8 mouse cellular contexts compared by ENCODE assay signal in the genomic region with DNA sequence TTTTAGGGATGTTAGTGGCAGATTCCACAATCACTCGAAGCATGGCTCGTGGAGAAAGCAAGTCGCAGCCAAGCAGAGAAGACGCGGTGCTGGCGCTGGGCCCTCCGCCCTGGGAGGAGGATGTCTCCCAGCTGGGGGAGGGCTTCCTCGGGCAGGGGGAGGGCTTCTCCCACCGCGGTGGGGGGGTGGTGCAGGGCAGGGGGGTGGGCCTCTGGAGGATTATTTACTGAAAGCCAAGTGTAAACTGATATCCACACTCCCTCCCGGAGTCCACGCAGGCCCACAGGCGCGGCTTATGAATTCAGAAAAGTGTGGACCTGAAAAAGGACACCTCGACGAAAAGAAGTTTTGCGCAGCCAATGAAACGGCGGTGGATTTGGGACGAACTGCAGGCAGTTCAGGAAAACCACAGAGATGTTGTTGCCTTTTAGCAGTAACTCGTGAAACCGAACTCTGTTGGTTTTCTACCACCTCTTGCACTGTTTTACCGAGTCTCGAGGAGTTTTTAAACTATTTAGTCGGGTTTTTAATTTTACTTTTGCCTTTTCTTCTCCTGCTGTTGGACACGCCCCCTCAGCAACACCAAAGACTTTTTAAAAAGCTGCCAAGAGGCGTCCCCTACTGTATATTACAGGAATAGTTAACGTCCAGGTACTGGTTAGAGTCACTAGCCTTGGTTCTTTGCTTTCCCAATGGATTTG. TPM values are rescaled to one million over a fixed set of nuclear protein-coding genes. Genes with fewer than 3 reads are reported as not detected.
DNase-seq lines count a peak whose midpoint lies in the region; ATAC-seq lines count a peak whose summit lies in the region.

A gene (minus strand): TSS at position 297 of the 701 bp plus-strand sequence.

- H3K9me3 ChIP-seq in forebrain, embryonic 16.5 days (ENCODE audit: control insufficient read depth, low read length), result no peaks in the 10 kb centered on the region
- no peaks in the 10 kb centered on the region for H3K9me3 ChIP-seq in hindbrain, embryonic 10.5 days
- H3K9me3 ChIP-seq in limb, embryonic 12.5 days, result no peaks in the 10 kb centered on the region
- H3K9me3 ChIP-seq in midbrain, embryonic 11.5 days (ENCODE audit: control insufficient read depth, low read length), result no peaks in the 10 kb centered on the region

- no peaks in the 10 kb centered on the region for H3K36me3 ChIP-seq in forebrain, embryonic 16.5 days (ENCODE audit: control insufficient read depth, insufficient read depth)
- H3K36me3 ChIP-seq in hindbrain, embryonic 10.5 days, result no peaks in the 10 kb centered on the region
- H3K36me3 ChIP-seq in limb, embryonic 12.5 days, result no peaks in the 10 kb centered on the region
- no peaks in the 10 kb centered on the region for H3K36me3 ChIP-seq in midbrain, embryonic 11.5 days (ENCODE audit: control insufficient read depth, insufficient read depth, low read length)

- H3K9ac ChIP-seq in forebrain, embryonic 16.5 days (replicated peaks; ENCODE audit: low read depth, low read length), result no peak within 1 kb of the TSS
- peak within 1 kb of the TSS; percentile 53 for H3K9ac ChIP-seq in limb, embryonic 12.5 days (replicated peaks)
- H3K9ac ChIP-seq in midbrain, embryonic 11.5 days (ENCODE audit: low read length), result peak within 1 kb of the TSS; percentile 46; the same call in 1 of the 2 replicates

- H3K4me2 ChIP-seq in forebrain, embryonic 16.5 days (ENCODE audit: low read length), result peak within 1 kb of the TSS; percentile 51
- peak within 1 kb of the TSS; percentile 70 for H3K4me2 ChIP-seq in limb, embryonic 12.5 days
- H3K4me2 ChIP-seq in midbrain, embryonic 11.5 days, result peak within 1 kb of the TSS; percentile 62

- peaks cover 13% of the 10 kb centered on the region for H3K4me1 ChIP-seq in forebrain, embryonic 16.5 days (replicated peaks; ENCODE audit: control insufficient read depth, insufficient read depth, low read length)
- H3K4me1 ChIP-seq in hindbrain, embryonic 10.5 days (replicated peaks), result peaks cover 19% of the 10 kb centered on the region
- H3K4me1 ChIP-seq in limb, embryonic 12.5 days (replicated peaks), result peaks cover 14% of the 10 kb centered on the region
- H3K4me1 ChIP-seq in midbrain, embryonic 11.5 days (ENCODE audit: control insufficient read depth, insufficient read depth, low read length), result peaks cover 4% of the 10 kb centered on the region; the same call in 1 of the 2 replicates

- no peak within 1 kb of the TSS for H3K27ac ChIP-seq in forebrain, embryonic 16.5 days (ENCODE audit: low read length)
- peak within 1 kb of the TSS; percentile 76 for H3K27ac ChIP-seq in hindbrain, embryonic 10.5 days
- peak within 1 kb of the TSS; percentile 70 for H3K27ac ChIP-seq in limb, embryonic 12.5 days
- no peak within 1 kb of the TSS for H3K27ac ChIP-seq in midbrain, embryonic 11.5 days (ENCODE audit: low read depth, low read length)

- no peak for ATAC-seq in forebrain, embryonic 16.5 days
- peak; percentile 78 for ATAC-seq in limb, embryonic 12.5 days (ENCODE audit: insufficient number of reproducible peaks, insufficient read depth, low FRiP score, low TSS enrichment, low read depth)
- no peak for ATAC-seq in midbrain, embryonic 11.5 days (ENCODE audit: low FRiP score)

- under 1% methylated on average over 28 of the region's 28 CpGs for WGBS in forebrain, embryonic 16.5 days
- WGBS in hindbrain, embryonic 10.5 days, result under 1% methylated on average over 28 of the region's 28 CpGs
- WGBS in limb, embryonic 12.5 days, result under 1% methylated on average over 28 of the region's 28 CpGs
- WGBS in midbrain, embryonic 11.5 days, result 1% methylated on average over 28 of the region's 28 CpGs

- peak; percentile 57 for DNase-seq in ES-CJ7 (ENCODE audit: low read depth, low spot score)
- DNase-seq in adrenal gland, adult 8-10 months, result no peak
- DNase-seq in hindbrain, embryonic 10.5 days (ENCODE audit: low spot score), result peak; percentile 49
- peak; percentile 92 for DNase-seq in midbrain, embryonic 11.5 days (ENCODE audit: low spot score, missing footprints)
- peak; percentile 58 for DNase-seq in testis, postnatal 14 days (ENCODE audit: low spot score)
- DNase-seq in frontal cortex, postnatal 14 days (ENCODE audit: low spot score in 2 of 2), result no peak

- peaks cover 9% of the 10 kb centered on the region; the same call in 1 of the 2 replicates for H3K27me3 ChIP-seq in forebrain, embryonic 16.5 days (replicated peaks; ENCODE audit: control insufficient read depth, insufficient read depth, low read length)
- peaks cover 49% of the 10 kb centered on the region for H3K27me3 ChIP-seq in hindbrain, embryonic 10.5 days (ENCODE audit: insufficient read depth, poor library complexity, severe bottlenecking)
- peaks cover 17% of the 10 kb centered on the region for H3K27me3 ChIP-seq in limb, embryonic 12.5 days
- H3K27me3 ChIP-seq in midbrain, embryonic 11.5 days (ENCODE audit: control insufficient read depth, insufficient read depth, low read length), result peaks cover 20% of the 10 kb centered on the region

- H3K4me3 ChIP-seq in forebrain, embryonic 16.5 days (replicated peaks; ENCODE audit: low read length), result peak within 1 kb of the TSS; percentile 35
- H3K4me3 ChIP-seq in hindbrain, embryonic 10.5 days, result peak within 1 kb of the TSS; percentile 55
- H3K4me3 ChIP-seq in limb, embryonic 12.5 days (replicated peaks), result peak within 1 kb of the TSS; percentile 48
- peak within 1 kb of the TSS; percentile 28 for H3K4me3 ChIP-seq in midbrain, embryonic 11.5 days (ENCODE audit: low read depth, low read length)

RNA-seq across cellular contexts. Expression of the gene that starts here (rescaled TPM):
- total RNA-seq in adrenal gland, adult 8-10 months (2022), result 100 to 1,000 TPM in 1 of 4 experiments, 10 to 100 TPM in 3; 33.4 to 102 (median 63.6) TPM
- polyA plus RNA-seq in forebrain, embryonic 16.5 days (2015; fragmentation: Nextera tagmentation; extraction: Ambion mirVana), result 1.5 and 2.0 TPM in 2 replicates
- polyA plus RNA-seq in hindbrain, embryonic 10.5 days (2016; fragmentation: Nextera tagmentation; extraction: Ambion mirVana), result 2.2 and 2.4 TPM in 2 replicates
- polyA plus RNA-seq in limb, embryonic 12.5 days (2016; fragmentation: Nextera tagmentation; extraction: Ambion mirVana), result 6.2 and 8.0 TPM in 2 replicates
- 3.3 and 3.6 TPM in 2 replicates for polyA plus RNA-seq in midbrain, embryonic 11.5 days (2014; fragmentation: Nextera tagmentation; extraction: Ambion mirVana)

Comparison
In these comparisons a context has a peak if more than half of its experiments do, and no peak if none do; other contexts are left out.
1. DNase-seq: peak in ES-CJ7 (single experiment), hindbrain, embryonic 10.5 days (single experiment), midbrain, embryonic 11.5 days (single experiment) and testis, postnatal 14 days (single experiment); none in adrenal gland, adult 8-10 months (single experiment) and frontal cortex, postnatal 14 days (0 of 2).
2. H3K27ac ChIP-seq: peak in hindbrain, embryonic 10.5 days (single experiment) and limb, embryonic 12.5 days (single experiment); none in forebrain, embryonic 16.5 days (single experiment) and midbrain, embryonic 11.5 days (single experiment).
3. Peak in every context shown above with its lines, with median percentiles within 50 percentile points of each other: H3K4me2 ChIP-seq and H3K4me3 ChIP-seq.